Mouse (Mus musculus) bone marrow macrophage, adult 2 months (primary cell): Measurements from ENCODE around the gene Tspan3.
A peak's percentile ranks its signal among the peaks of the same experiment; 100 is the strongest.

Source experiments
- CTCF ChIP-seq: IDR thresholded peaks from 2 replicates; pipeline ENCODE4 v1.5.1; 2012; ENCODE audit warnings: low read depth, mild to moderate bottlenecking, low read length, moderate library complexity
- POLR2A ChIP-seq: IDR thresholded peaks from 2 replicates; pipeline ENCODE4 v1.6.1; 2012; ENCODE audit warnings: mild to moderate bottlenecking, low read depth, low read length, borderline replicate concordance

DNA sequence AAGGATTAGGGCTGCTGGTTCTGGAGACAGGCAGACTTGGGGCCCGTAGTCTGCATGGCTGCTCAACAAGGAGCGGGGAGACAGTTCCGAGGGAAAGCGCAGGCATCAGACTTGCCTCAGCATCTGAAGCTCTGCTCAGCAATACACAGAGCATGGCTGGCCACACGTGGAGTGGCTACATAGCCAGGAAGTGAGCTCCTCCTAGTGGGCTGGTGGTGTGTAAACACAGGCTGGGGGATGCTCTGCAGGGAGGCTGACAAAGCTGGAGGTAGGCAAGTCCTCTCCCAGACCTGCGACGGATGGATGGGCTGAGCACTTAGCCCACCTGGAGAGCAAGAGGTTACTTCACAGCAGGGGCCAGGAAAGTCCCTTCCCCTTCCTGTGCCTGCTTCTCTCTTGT lies 44.2 kb downstream of the Tspan3 start:
- TF ChIP-seq CTCF: peak; percentile 32; the same call in 1 of the 2 replicates
- TF ChIP-seq POLR2A: no peak
